Mouse (Mus musculus) liver, adult 2 months (tissue): ENCODE results near the gene Stk32c. TPM values are rescaled to one million over a fixed set of nuclear protein-coding genes. Genes with fewer than 3 reads are reported as not detected.

Experiments used
- DNase-seq: peaks from one replicate; pipeline ENCODE4 v3.0.0-alpha.2; 2011; ENCODE audit warnings: low read depth, low spot score; ENCODE audit errors: extremely low read depth
- H3K27ac ChIP-seq: fragments of 200-500 bp; replicated peaks from 2 replicates; pipeline ENCODE4 v1.5.1; 2012; ENCODE audit warnings: low read depth, mild to moderate bottlenecking, control low read depth, inconsistent platforms, low read length; ENCODE audit not compliant: insufficient read depth
- H3K27me3 ChIP-seq: fragments of 200-500 bp; 2 replicates; pipeline ENCODE4 v1.6.1; 2012; ENCODE audit warnings: mild to moderate bottlenecking, moderate library complexity, low read length, inconsistent platforms; ENCODE audit not compliant: control insufficient read depth, insufficient read depth
- H3K36me3 ChIP-seq: fragments of 200-500 bp; 2 replicates; pipeline ENCODE4 v1.6.1; 2012; ENCODE audit warnings: low read length, inconsistent platforms; ENCODE audit not compliant: control insufficient read depth, insufficient read depth
- H3K4me1 ChIP-seq: fragments of 200-500 bp; 2 replicates; pipeline ENCODE4 v1.6.1; 2011; ENCODE audit warnings: low read length; ENCODE audit not compliant: control insufficient read depth, insufficient read depth
- H3K4me3 ChIP-seq: fragments of 200-500 bp; 2 replicates; pipeline ENCODE4 v1.5.1; 2011; ENCODE audit warnings: low read depth, mild to moderate bottlenecking, control low read depth, low read length, moderate library complexity; ENCODE audit not compliant: insufficient read depth
- H3K79me2 ChIP-seq: fragments of 200-500 bp; 2 replicates; pipeline ENCODE4 v1.6.1; 2012; ENCODE audit warnings: inconsistent platforms, mild to moderate bottlenecking, low read length, moderate library complexity; ENCODE audit not compliant: control insufficient read depth, insufficient read depth
- H3K9ac ChIP-seq: fragments of 200-500 bp; 2 replicates; pipeline ENCODE4 v1.6.1; 2012; ENCODE audit warnings: low read depth, mild to moderate bottlenecking, control low read depth, inconsistent platforms, low read length
- CTCF ChIP-seq: fragments of 200-500 bp; IDR thresholded peaks from 2 replicates; pipeline ENCODE4 v1.5.1; 2011; ENCODE audit warnings: low read depth, low read length, control low read depth
- POLR2A ChIP-seq: fragments of 200-500 bp; IDR thresholded peaks from 2 replicates; pipeline ENCODE4 v1.6.1; 2011; ENCODE audit warnings: low read length, control low read depth; ENCODE audit not compliant: insufficient read depth; ENCODE audit errors: extremely low read depth
- WGBS: fragments of 180-500 bp; shearing (Covaris S2); methylation state at CpG from one replicate; pipeline ENCODE4 v1.1.7; 2018; 5-methylcytosine and 5-hydroxymethylcytosine counted together
- polyA plus RNA-seq: library from polyadenylated mRNA; depleted of rRNA; stranded (reverse); fragments of >200 nt; gene quantifications from 2 replicates; pipeline ENCODE4 v1.2.3, GENCODE M21; 2012
- total RNA-seq: library from RNA; depleted of rRNA; stranded (reverse); fragments of >200 nt; gene quantifications from 2 replicates; pipeline ENCODE4 v1.2.3, GENCODE M21; 2014

Stk32c gene
- total and polyA plus RNA-seq, 2 experiments: 0.18 to 0.21 TPM

DNA sequence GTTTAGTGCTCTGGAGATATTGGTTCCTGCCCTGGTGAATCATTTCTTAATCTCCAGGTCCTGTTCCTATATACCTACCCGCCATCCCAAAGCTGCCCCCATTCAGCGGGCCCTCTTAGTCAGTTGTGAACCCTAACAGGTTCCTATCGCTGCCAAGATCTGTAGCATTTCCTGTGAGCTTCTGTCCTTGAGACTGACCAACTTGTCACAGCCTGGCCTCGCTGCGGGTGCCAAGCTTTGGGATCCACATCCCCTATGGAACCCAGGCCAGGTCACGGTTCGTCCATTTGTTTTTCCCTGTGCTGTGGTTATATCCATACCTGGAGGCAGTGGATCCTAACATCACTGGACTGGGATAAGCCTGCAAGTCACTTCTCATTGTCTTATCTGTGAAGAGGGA is 39.5 kb upstream of the Stk32c start:
- H3K79me2 ChIP-seq: no peaks in the 10 kb centered on the region
- 75% methylated on average over 7 of the region's 7 CpGs for WGBS
- no peaks in the 10 kb centered on the region for H3K27me3 ChIP-seq
- H3K27ac ChIP-seq: no peak overlapping the region
- no peak overlapping the region for H3K9ac ChIP-seq
- no peak overlapping the region for H3K4me3 ChIP-seq
- no peaks in the 10 kb centered on the region for H3K36me3 ChIP-seq
- H3K4me1 ChIP-seq: peaks cover 13% of the 10 kb centered on the region
- TF ChIP-seq CTCF (no peak), POLR2A (no peak)
- no peak for DNase-seq

DNA sequence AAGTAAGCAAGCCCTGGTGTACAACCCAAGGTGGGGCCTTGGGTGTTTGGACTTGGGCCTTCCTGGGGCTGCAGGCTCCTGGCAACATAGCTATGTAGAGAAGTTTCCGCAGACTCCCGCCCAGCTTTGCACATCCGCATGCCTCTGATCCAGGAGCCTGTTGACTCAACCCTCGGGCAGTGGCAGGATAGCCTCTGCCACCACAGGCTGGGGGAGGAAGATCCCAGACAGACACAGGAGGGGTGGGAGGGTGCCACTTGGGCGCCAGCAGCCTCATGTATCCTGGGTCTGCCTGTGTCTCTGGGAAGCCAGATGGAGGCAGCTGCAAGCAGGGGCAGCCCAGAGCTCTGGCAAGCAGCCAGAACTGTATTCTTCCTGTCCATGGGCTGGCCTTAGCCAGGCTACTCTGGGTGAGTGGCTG is 38.8 kb upstream of the Stk32c start:
- Histone ChIP-seq H3K27me3 (no peaks in the 10 kb centered on the region), H3K79me2 (no peaks in the 10 kb centered on the region), H3K4me1 (peaks cover 14% of the 10 kb centered on the region), H3K36me3 (no peaks in the 10 kb centered on the region), H3K4me3 (no peak overlapping the region), H3K27ac (0 out of 2 replicates have a peak overlapping the region, but pooled peaks have one; percentile 3), H3K9ac (no peak overlapping the region)
- TF ChIP-seq POLR2A: no peak
- no peak for TF ChIP-seq CTCF
- 46% methylated on average over 5 of the region's 5 CpGs for WGBS
- peak; percentile 12 for DNase-seq

DNA sequence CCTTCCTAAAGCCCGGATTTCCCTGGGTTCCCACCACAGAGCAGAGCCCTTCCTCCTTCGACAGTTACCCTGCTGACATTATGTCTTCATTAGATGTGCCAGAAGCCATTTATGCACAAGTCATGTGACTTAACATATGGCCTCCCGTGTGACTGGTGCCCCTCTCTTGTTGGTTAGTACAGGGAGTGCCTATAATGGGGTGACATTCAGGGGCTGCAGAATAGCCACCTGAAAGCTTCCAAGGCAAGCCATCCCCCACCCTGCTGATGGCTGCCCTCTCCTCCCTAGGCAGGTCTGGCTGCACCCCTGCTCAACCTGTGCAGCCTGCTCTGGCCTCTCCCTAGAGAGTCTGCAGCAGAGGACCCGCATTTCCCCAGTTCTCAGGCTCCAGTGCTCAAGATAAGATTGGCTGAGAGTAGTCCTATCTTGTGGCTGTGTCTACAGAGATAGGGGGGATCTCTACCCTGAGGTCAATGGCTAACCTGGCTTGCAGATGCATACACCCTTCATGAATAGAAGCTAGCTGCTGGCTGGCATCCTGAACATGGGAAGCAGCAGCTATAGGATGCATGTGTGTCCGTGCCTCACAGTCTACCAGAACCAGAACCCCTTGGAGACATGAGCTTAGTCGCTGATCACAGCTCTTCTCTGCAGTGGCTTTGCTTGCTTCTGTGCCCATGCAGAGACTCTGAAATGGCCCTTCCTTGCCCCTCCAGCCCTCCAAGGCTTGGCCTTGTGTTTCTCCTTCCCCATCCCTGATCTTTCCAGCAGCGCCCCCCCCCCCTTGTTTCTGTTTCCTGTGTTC is 36.5 kb upstream of the Stk32c start:
- no peaks in the 10 kb centered on the region for H3K79me2 ChIP-seq
- no peak for DNase-seq
- WGBS: 64% methylated on average over 7 of the region's 7 CpGs
- no peak overlapping the region for H3K4me3 ChIP-seq
- H3K9ac ChIP-seq: peak overlapping the region; percentile 10; the same call in 1 of the 2 replicates
- no peak overlapping the region for H3K27ac ChIP-seq
- no peaks in the 10 kb centered on the region for H3K27me3 ChIP-seq
- H3K36me3 ChIP-seq: no peaks in the 10 kb centered on the region
- TF ChIP-seq CTCF: no peak
- TF ChIP-seq POLR2A: no peak
- H3K4me1 ChIP-seq: peaks cover 14% of the 10 kb centered on the region

DNA sequence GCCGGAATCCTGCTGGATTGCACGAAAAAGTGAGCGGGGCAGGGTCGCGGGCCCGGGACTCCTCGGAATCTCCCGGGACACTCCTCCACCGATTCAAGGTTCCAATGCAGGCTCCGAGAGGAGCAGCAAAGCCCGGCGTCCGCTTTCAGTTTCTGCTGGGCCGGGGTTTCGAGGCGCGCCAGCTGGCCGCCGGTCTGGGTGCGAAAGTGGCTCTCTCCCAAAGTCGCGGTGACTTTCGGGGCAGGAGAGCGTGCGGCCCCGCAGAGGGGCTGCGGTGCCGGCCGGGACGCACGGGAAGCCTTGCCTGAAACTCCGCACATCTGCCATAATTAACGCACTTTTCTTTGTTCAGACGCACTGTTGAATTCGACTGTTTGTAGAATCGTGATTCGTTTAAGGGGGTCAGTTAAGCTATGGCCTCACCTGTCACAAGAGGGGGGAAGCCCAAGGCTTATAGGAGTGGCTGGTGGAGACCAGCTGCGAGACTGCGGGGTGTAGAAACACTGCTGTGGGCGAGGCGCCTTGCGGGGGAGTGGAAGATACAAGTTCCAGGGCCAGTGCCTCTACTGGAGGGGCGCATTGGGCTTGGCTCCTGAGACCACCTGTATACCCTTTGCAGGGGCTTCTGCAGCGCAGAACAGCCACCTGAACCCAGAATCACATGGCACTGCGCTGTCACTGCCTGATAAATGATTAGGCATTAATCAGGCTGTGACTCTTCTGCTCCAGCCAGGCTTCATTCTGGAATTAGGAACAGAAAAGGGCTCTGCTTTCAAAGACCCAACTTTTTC is 35.7 kb upstream of the Stk32c start:
- TF ChIP-seq CTCF: no peak
- TF ChIP-seq POLR2A: no peak
- H3K27me3 ChIP-seq: no peaks in the 10 kb centered on the region
- H3K9ac ChIP-seq: peak overlapping the region; percentile 93
- peak; percentile 12 for DNase-seq
- H3K27ac ChIP-seq: peak overlapping the region; percentile 57
- 7% methylated on average over 45 of the region's 45 CpGs for WGBS
- H3K79me2 ChIP-seq: no peaks in the 10 kb centered on the region
- no peaks in the 10 kb centered on the region for H3K36me3 ChIP-seq
- peaks cover 14% of the 10 kb centered on the region for H3K4me1 ChIP-seq
- peak overlapping the region; percentile 60 for H3K4me3 ChIP-seq

DNA sequence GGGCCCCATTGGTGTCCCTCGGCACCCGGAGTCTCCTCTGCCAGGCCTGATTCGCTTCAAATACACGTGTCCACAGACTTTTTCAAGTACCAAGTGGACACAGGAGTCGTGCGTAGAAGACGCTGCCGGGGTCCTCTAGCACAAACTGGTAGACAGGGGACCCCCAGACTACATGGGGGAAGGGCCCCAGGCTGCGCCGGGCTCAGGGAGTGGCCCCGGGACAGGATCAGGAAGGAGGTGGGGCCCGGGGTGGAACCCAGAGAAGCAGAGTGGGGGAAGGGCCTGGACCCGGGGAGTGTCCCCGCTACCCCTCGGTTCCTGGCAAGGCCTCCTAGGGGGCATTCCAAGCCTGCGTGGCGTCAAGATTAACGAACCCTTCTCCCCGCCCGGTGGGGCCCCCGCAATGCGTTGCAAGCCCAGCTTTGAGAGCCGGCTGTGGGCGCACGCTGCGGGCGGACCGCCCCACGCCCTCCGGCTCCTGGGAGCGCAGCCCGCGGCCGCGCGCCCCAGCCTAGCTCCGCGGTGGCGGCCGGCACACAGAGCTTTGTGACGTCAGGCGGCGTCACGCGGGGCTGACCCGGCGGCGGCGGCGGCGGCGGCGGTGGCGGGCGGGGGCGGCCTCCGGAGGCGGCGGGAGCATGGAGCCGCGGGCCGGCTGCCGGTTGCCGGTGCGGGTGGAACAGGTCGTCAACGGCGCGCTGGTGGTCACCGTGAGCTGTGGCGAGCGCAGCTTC is 34.9 kb upstream of the Stk32c start, which contains the start of gene Pwwp2b:
Gene Pwwp2b, plus strand, starts transcription at position 602 of the 734 bp plus-strand sequence.
- DNase-seq: peak; percentile 54
- TF ChIP-seq POLR2A (peak; percentile 58; the same call in 1 of the 2 replicates), CTCF (no peak)
- Histone ChIP-seq H3K27ac (peak within 1 kb of the TSS; percentile 65), H3K4me1 (peaks cover 12% of the 10 kb centered on the region), H3K27me3 (no peaks in the 10 kb centered on the region), H3K79me2 (no peaks in the 10 kb centered on the region), H3K4me3 (peak within 1 kb of the TSS; percentile 60), H3K36me3 (no peaks in the 10 kb centered on the region), H3K9ac (peak within 1 kb of the TSS; percentile 93)
- WGBS: 2% methylated on average over 72 of the region's 72 CpGs
